Mouse (Mus musculus): ENCODE data around the gene Larp1. TPM values are rescaled to one million over a fixed set of nuclear protein-coding genes. Genes with fewer than 3 reads are reported as not detected.

Gene Larp1
- polyA plus RNA-seq, 1 experiment from 2014 or later = 25.2 TPM

DNA sequence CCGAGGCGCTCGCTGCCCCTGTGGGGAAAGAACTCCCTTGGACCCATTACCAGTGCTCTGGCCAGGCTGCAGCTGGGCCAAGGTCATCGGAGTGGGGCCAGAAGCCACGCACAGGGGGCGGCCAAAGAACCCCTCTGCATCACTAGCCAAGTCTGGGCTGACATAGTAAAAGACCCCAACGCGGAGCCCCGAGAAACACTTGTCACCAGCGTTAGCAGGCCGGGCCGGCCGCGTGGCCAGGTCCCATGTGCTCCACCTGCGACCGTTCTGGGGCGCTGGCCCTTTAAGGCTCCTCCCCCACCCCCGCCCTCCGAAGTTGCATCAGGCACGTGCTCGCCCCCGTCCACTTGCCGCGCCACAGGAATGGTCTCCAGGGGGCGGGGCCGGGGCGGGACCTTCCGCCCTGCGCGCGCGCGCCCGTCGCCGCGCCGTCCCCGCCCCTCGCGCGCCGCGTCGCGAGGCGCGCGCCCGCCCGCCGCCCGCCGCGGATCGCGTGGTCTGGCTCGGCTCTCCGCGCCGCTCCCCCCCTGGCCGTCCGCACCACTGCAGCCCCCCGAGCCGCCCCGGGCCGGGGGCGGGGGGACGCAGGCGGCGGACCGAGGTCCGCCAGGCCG, 320 bp upstream of the Larp1 start:
- WGBS = under 1% methylated on average over 44 of the region's 74 CpGs
- no peaks in the 10 kb centered on the region for H3K27me3 ChIP-seq (replicated peaks; ENCODE audit: control insufficient read depth, insufficient read depth, low read length)
- ATAC-seq (replicated peaks; ENCODE audit: low FRiP score, low TSS enrichment, low read depth) = peak; percentile 95

DNA sequence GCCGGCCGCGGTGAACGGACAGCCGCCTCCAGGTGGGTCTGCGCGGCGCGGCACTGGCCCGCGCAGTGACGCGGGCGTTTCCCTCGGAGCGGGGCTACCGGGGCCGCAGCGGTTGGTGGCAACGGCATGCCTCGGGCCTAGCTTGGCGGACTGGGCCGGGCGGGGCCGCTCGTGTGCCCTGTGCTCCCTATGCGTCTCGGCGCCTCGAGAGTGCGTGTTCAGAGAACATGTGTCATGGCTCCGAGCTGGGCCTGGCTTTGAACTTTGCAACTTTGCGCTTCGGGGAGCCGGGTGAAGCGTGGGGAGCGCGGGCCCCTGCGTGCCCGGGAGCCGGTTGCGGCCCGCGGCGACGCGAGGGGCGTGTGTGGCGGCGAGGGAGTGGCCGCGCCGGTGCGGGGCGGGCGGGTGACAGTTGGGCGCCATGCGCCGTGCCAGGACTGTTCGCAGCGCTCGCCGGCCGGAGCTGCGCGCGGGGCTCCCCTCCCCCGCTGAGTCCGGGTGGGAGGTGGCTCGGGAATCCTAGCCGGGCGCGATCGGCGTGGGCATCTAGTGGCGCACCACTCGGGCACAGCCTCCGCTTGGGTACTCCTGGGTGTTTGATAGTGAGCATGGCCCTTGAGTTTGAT, 765 bp downstream of the Larp1 start:
- no peaks in the 10 kb centered on the region for H3K9me3 ChIP-seq (ENCODE audit: control insufficient read depth, low read length)
- H3K27me3 ChIP-seq (replicated peaks; ENCODE audit: control insufficient read depth, insufficient read depth, low read length) = no peaks in the 10 kb centered on the region
- DNase-seq (ENCODE audit: low spot score) (peak; percentile 79), ATAC-seq (replicated peaks; ENCODE audit: low FRiP score, low TSS enrichment, low read depth) (peak; percentile 54)
- peak overlapping the region; percentile 95 for H3K9ac ChIP-seq (ENCODE audit: low read length)
- H3K36me3 ChIP-seq (ENCODE audit: control insufficient read depth, insufficient read depth, low read length) = no peaks in the 10 kb centered on the region
- H3K4me1 ChIP-seq (replicated peaks; ENCODE audit: control insufficient read depth, insufficient read depth, low read length) = peaks cover 22% of the 10 kb centered on the region
- peak overlapping the region; percentile 97 for H3K4me3 ChIP-seq (ENCODE audit: low read depth, low read length)
- peak overlapping the region; percentile 89 for H3K4me2 ChIP-seq (ENCODE audit: low read length)
- peak overlapping the region; percentile 84 for H3K27ac ChIP-seq (ENCODE audit: low read depth)
- WGBS = under 1% methylated on average over 72 of the region's 78 CpGs

More for the DNA sequence above, 320 bp upstream of the Larp1 start:
- Histone ChIP-seq H3K9ac (ENCODE audit: low read length) (peak overlapping the region; percentile 95), H3K4me2 (ENCODE audit: low read length) (peak overlapping the region; percentile 89), H3K27ac (ENCODE audit: low read depth) (peak overlapping the region; percentile 84), H3K4me1 (replicated peaks; ENCODE audit: control insufficient read depth, insufficient read depth, low read length) (peaks cover 15% of the 10 kb centered on the region; the same call in 1 of the 2 replicates), H3K36me3 (ENCODE audit: control insufficient read depth, insufficient read depth, low read length) (no peaks in the 10 kb centered on the region), H3K4me3 (ENCODE audit: low read depth, low read length) (peak overlapping the region; percentile 97), H3K9me3 (ENCODE audit: control insufficient read depth, low read length) (no peaks in the 10 kb centered on the region)
- peak; percentile 86 for DNase-seq (ENCODE audit: low spot score)

DNA sequence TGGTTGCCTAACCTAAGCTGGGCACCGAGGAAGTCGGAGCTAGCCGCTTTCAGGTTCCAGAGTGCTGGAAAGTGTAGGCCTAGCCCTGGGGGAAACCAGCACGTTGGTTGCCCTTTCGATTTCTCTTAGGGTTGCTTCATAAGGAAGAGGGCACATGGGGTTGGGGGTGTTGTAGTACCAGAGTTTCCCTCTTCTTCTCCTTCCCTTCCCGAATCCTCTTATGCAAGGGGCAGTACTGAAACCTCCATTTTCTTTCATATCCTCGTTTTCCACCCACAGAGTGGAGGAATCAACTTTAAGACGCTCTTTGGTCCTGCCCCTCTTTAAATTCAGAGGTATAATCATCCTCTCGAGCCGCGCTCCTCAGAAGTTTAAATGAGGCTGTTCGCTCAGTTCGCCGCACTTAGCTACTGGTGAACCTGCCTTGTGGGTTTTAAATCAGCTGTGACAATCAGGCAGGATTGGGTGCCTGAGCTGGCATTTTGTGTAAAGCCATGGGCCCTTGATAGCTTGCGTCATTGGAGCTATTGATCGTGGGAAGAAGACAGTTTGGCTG, 1.4 kb downstream of the Larp1 start:
- WGBS = 4% methylated on average over 16 of the region's 16 CpGs
- H3K4me1 ChIP-seq (replicated peaks; ENCODE audit: control insufficient read depth, insufficient read depth, low read length) = peaks cover 26% of the 10 kb centered on the region

DNA sequence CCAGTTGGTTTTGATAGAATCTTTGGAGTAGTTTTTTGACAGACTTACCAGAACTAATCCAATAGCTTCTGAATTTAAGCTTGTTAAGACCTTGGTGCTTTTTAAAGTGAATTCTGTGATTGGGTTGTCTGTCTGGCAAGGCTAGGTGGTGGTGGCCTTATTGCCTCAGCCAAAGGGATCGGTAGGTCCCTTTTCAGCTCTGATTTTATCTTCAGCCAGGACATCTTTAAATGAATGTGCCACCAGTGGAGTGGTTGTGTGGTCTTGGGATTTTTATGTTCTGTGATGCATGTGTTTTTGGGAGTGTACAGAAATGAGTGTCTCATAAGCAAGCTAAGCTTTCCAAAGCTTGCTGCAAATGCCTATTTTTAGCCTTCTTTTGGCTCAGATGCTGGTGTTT, 2.1 kb downstream of the Larp1 start:
- peak overlapping the region; percentile 97 for H3K4me3 ChIP-seq (ENCODE audit: low read depth, low read length)
- peak overlapping the region; percentile 89 for H3K4me2 ChIP-seq (ENCODE audit: low read length)
- H3K36me3 ChIP-seq (ENCODE audit: control insufficient read depth, insufficient read depth, low read length) = no peaks in the 10 kb centered on the region
- ATAC-seq (replicated peaks; ENCODE audit: low FRiP score, low TSS enrichment, low read depth) (no peak), DNase-seq (ENCODE audit: low spot score) (no peak)
- no peaks in the 10 kb centered on the region for H3K27me3 ChIP-seq (replicated peaks; ENCODE audit: control insufficient read depth, insufficient read depth, low read length)
- H3K27ac ChIP-seq (ENCODE audit: low read depth) = no peak overlapping the region
- H3K9me3 ChIP-seq (ENCODE audit: control insufficient read depth, low read length) = no peaks in the 10 kb centered on the region
- H3K9ac ChIP-seq (ENCODE audit: low read length) = no peak overlapping the region
- peaks cover 28% of the 10 kb centered on the region for H3K4me1 ChIP-seq (replicated peaks; ENCODE audit: control insufficient read depth, insufficient read depth, low read length)
- WGBS = 39% methylated on average over 1 of the region's 1 CpGs

More for the DNA sequence above, 1.4 kb downstream of the Larp1 start:
- Histone ChIP-seq H3K9ac (ENCODE audit: low read length) (peak overlapping the region; percentile 95), H3K4me2 (ENCODE audit: low read length) (peak overlapping the region; percentile 89), H3K27ac (ENCODE audit: low read depth) (peak overlapping the region; percentile 84; the same call in 1 of the 2 replicates), H3K36me3 (ENCODE audit: control insufficient read depth, insufficient read depth, low read length) (no peaks in the 10 kb centered on the region), H3K9me3 (ENCODE audit: control insufficient read depth, low read length) (no peaks in the 10 kb centered on the region), H3K4me3 (ENCODE audit: low read depth, low read length) (peak overlapping the region; percentile 97), H3K27me3 (replicated peaks; ENCODE audit: control insufficient read depth, insufficient read depth, low read length) (no peaks in the 10 kb centered on the region)
- DNase-seq (ENCODE audit: low spot score) (peak; percentile 73), ATAC-seq (replicated peaks; ENCODE audit: low FRiP score, low TSS enrichment, low read depth) (no peak)

DNA sequence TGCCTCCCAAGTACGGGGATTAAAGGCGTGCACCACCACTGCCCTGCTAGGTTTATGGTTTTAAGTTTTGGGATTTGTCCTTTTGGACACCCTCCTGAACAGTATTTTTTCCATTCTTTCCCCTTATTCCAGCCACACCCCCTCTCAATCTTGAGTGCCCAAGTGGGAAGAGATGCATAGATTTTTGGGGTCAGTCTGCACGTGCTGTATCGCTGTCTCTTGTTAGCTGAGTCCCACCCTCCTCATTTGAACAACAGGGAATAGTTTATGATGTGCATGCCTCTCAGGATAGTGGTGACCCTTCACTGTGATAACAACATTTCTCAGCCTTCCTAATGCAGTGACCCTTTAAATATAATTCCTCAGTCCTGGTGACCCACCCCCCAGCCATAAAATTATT, 2.9 kb downstream of the Larp1 start:
- DNase-seq (ENCODE audit: low spot score) (no peak), ATAC-seq (replicated peaks; ENCODE audit: low FRiP score, low TSS enrichment, low read depth) (no peak)
- Histone ChIP-seq H3K9me3 (ENCODE audit: control insufficient read depth, low read length) (no peaks in the 10 kb centered on the region), H3K4me2 (ENCODE audit: low read length) (peak overlapping the region; percentile 89; the same call in 1 of the 2 replicates), H3K36me3 (ENCODE audit: control insufficient read depth, insufficient read depth, low read length) (no peaks in the 10 kb centered on the region), H3K4me1 (replicated peaks; ENCODE audit: control insufficient read depth, insufficient read depth, low read length) (peaks cover 37% of the 10 kb centered on the region), H3K27me3 (replicated peaks; ENCODE audit: control insufficient read depth, insufficient read depth, low read length) (no peaks in the 10 kb centered on the region), H3K4me3 (ENCODE audit: low read depth, low read length) (no peak overlapping the region), H3K27ac (ENCODE audit: low read depth) (no peak overlapping the region), H3K9ac (ENCODE audit: low read length) (no peak overlapping the region)
- 72% methylated on average over 4 of the region's 4 CpGs for whole genome bisulfite sequencing

DNA sequence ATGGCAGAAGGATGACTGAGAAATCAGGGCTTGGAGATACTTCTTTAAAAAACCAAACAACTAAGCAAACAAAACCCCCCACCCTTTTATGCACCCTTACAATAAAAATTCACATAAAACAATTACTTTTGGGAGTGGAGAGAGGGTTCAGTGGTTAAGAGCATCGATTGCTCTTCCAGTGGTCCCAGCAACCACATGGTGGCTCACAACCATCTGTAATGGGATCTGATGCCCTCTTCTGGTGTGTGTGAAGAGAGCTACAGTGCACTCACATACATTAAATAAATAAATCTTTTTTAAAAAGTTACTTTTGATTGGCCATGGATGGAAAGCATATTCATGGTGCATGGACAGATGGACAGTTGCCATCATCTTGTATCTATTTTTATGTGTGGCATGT, 3.8 kb downstream of the Larp1 start:
- DNase-seq (ENCODE audit: low spot score) (no peak), ATAC-seq (replicated peaks; ENCODE audit: low FRiP score, low TSS enrichment, low read depth) (no peak)
- Histone ChIP-seq H3K4me3 (ENCODE audit: low read depth, low read length) (no peak overlapping the region), H3K36me3 (ENCODE audit: control insufficient read depth, insufficient read depth, low read length) (no peaks in the 10 kb centered on the region), H3K27me3 (replicated peaks; ENCODE audit: control insufficient read depth, insufficient read depth, low read length) (no peaks in the 10 kb centered on the region), H3K9ac (ENCODE audit: low read length) (no peak overlapping the region), H3K9me3 (ENCODE audit: control insufficient read depth, low read length) (no peaks in the 10 kb centered on the region), H3K4me2 (ENCODE audit: low read length) (no peak overlapping the region), H3K27ac (ENCODE audit: low read depth) (no peak overlapping the region), H3K4me1 (replicated peaks; ENCODE audit: control insufficient read depth, insufficient read depth, low read length) (peaks cover 45% of the 10 kb centered on the region)
- 84% methylated on average over 1 of the region's 1 CpGs for WGBS

DNA sequence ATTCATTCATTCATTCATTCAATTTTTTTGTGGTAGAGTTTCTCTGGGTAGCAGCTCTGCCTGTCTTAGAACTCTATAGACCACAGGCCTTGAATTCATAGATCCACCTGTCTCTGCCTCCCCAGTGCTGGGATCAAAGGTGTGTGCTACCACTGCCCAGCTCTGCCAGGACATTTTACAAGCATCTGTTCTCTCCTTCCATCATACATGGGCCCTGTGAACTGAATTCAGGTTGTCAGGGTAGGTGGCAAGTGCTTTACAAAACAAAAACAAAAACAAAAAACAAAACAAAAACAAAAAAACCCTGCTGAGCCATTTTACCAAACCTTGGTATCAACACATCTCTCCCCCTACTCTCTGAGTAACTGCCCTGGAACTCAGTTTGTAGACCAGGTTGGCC, 4.2 kb downstream of the Larp1 start:
- H3K9ac ChIP-seq (ENCODE audit: low read length) = no peak overlapping the region
- DNase-seq (ENCODE audit: low spot score) = no peak
- H3K27ac ChIP-seq (ENCODE audit: low read depth) = no peak overlapping the region
- H3K4me3 ChIP-seq (ENCODE audit: low read depth, low read length) = no peak overlapping the region
- H3K4me1 ChIP-seq (replicated peaks; ENCODE audit: control insufficient read depth, insufficient read depth, low read length) = peaks cover 45% of the 10 kb centered on the region
- H3K9me3 ChIP-seq (ENCODE audit: control insufficient read depth, low read length) = no peaks in the 10 kb centered on the region
- no peak for ATAC-seq (replicated peaks; ENCODE audit: low FRiP score, low TSS enrichment, low read depth)
- H3K36me3 ChIP-seq (ENCODE audit: control insufficient read depth, insufficient read depth, low read length) = no peaks in the 10 kb centered on the region
- H3K27me3 ChIP-seq (replicated peaks; ENCODE audit: control insufficient read depth, insufficient read depth, low read length) = no peaks in the 10 kb centered on the region
- no peak overlapping the region for H3K4me2 ChIP-seq (ENCODE audit: low read length)

DNA sequence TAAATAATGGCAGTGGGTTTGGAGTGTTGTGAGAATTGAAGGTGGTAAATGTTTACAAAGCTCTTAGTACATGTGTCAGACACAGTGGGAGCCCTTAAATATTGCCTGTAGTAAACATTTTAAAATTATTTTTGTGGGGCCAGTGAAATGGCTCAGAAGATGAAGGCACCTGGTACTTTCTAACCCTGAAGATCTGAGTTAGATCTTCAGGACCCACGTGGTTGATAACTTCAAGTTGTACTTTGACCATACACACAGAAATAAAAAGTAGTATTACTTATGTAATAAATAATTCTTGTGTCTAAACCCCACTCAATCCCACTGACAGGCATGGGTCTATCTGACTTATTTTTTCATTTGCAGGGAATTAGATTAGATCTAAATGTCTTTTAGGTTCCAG, 5.7 kb downstream of the Larp1 start:
- 53% methylated on average over 1 of the region's 1 CpGs for WGBS
- ATAC-seq (replicated peaks; ENCODE audit: low FRiP score, low TSS enrichment, low read depth) (no peak), DNase-seq (ENCODE audit: low spot score) (no peak)
- Histone ChIP-seq H3K9ac (ENCODE audit: low read length) (no peak overlapping the region), H3K9me3 (ENCODE audit: control insufficient read depth, low read length) (no peaks in the 10 kb centered on the region), H3K4me2 (ENCODE audit: low read length) (no peak overlapping the region), H3K4me3 (ENCODE audit: low read depth, low read length) (no peak overlapping the region), H3K27ac (ENCODE audit: low read depth) (no peak overlapping the region), H3K4me1 (replicated peaks; ENCODE audit: control insufficient read depth, insufficient read depth, low read length) (peaks cover 49% of the 10 kb centered on the region), H3K36me3 (ENCODE audit: control insufficient read depth, insufficient read depth, low read length) (no peaks in the 10 kb centered on the region), H3K27me3 (replicated peaks; ENCODE audit: control insufficient read depth, insufficient read depth, low read length) (no peaks in the 10 kb centered on the region)
